Mouse (Mus musculus): ENCODE results near the gene Acsl4. TPM values are rescaled to one million over a fixed set of nuclear protein-coding genes. Genes with fewer than 3 reads are reported as not detected.

Acsl4 gene
- polyA plus RNA-seq, 1 experiment from 2014 or later, result 30.4 TPM

GRCm38 (mm10) chrX:142310431-142310830 lies 79.9 kb downstream of the Acsl4 start:
- Histone ChIP-seq H3K27ac (no peak overlapping the region), H3K36me3 (ENCODE audit: inconsistent target) (no peaks in the 10 kb centered on the region), H3K79me2 (ENCODE audit: inconsistent target) (no peaks in the 10 kb centered on the region), H3K4me3 (ENCODE audit: inconsistent target) (no peak overlapping the region)
- WGBS (ENCODE audit: missing documents), result 93% methylated on average over 5 of the region's 5 CpGs

- H3K79me2 ChIP-seq (ENCODE audit: inconsistent target), result no peaks in the 10 kb centered on the region
- H3K27ac ChIP-seq, result no peak within 1 kb of the TSS
- H3K4me3 ChIP-seq (ENCODE audit: inconsistent target), result no peak within 1 kb of the TSS
- WGBS (ENCODE audit: missing documents), result 49% methylated on average over 16 of the region's 33 CpGs
- H3K36me3 ChIP-seq (ENCODE audit: inconsistent target), result no peaks in the 10 kb centered on the region
Observed at GRCm38 (mm10) chrX:142305869-142306581, 84.3 kb downstream of the Acsl4 start, which contains the start of gene Kcne1l. Kcne1l (minus strand) TSS chrX:142306294.

GRCm38 (mm10) chrX:142305010-142305868 lies 85.1 kb downstream of the Acsl4 start:
- Histone ChIP-seq H3K36me3 (ENCODE audit: inconsistent target) (no peaks in the 10 kb centered on the region), H3K27ac (no peak overlapping the region), H3K79me2 (ENCODE audit: inconsistent target) (no peaks in the 10 kb centered on the region), H3K4me3 (ENCODE audit: inconsistent target) (no peak overlapping the region)
- whole genome bisulfite sequencing (ENCODE audit: missing documents), result 55% methylated on average over 32 of the region's 35 CpGs

GRCm38 (mm10) chrX:142304592-142304991 lies 85.7 kb downstream of the Acsl4 start:
- H3K79me2 ChIP-seq (ENCODE audit: inconsistent target), result no peaks in the 10 kb centered on the region
- no peak overlapping the region for H3K4me3 ChIP-seq (ENCODE audit: inconsistent target)
- no peak overlapping the region for H3K27ac ChIP-seq
- no peaks in the 10 kb centered on the region for H3K36me3 ChIP-seq (ENCODE audit: inconsistent target)

- H3K4me3 ChIP-seq (ENCODE audit: inconsistent target), result no peak overlapping the region
- 61% methylated on average over 2 of the region's 2 CpGs for WGBS (ENCODE audit: missing documents)
- no peaks in the 10 kb centered on the region for H3K79me2 ChIP-seq (ENCODE audit: inconsistent target)
- no peaks in the 10 kb centered on the region for H3K36me3 ChIP-seq (ENCODE audit: inconsistent target)
- no peak overlapping the region for H3K27ac ChIP-seq
Observed at GRCm38 (mm10) chrX:142303456-142303855, 86.9 kb downstream of the Acsl4 start.

GRCm38 (mm10) chrX:142285905-142286304 lies 104.4 kb downstream of the Acsl4 start:
- 59% methylated on average over 5 of the region's 5 CpGs for WGBS (ENCODE audit: missing documents)
- H3K79me2 ChIP-seq (ENCODE audit: inconsistent target), result no peaks in the 10 kb centered on the region
- H3K36me3 ChIP-seq (ENCODE audit: inconsistent target), result no peaks in the 10 kb centered on the region
- no peak overlapping the region for H3K27ac ChIP-seq
- H3K4me3 ChIP-seq (ENCODE audit: inconsistent target), result no peak overlapping the region

- no peaks in the 10 kb centered on the region for H3K36me3 ChIP-seq (ENCODE audit: inconsistent target)
- 74% methylated on average over 3 of the region's 3 CpGs for WGBS (ENCODE audit: missing documents)
Observed at GRCm38 (mm10) chrX:142276573-142276972, 113.8 kb downstream of the Acsl4 start.

GRCm38 (mm10) chrX:142276031-142276430 lies 114.3 kb downstream of the Acsl4 start:
- Histone ChIP-seq H3K27ac (no peak overlapping the region), H3K4me3 (ENCODE audit: inconsistent target) (no peak overlapping the region), H3K36me3 (ENCODE audit: inconsistent target) (no peaks in the 10 kb centered on the region), H3K79me2 (ENCODE audit: inconsistent target) (no peaks in the 10 kb centered on the region)
- WGBS (ENCODE audit: missing documents), result 87% methylated on average over 3 of the region's 3 CpGs

More at GRCm38 (mm10) chrX:142276573-142276972, 113.8 kb downstream of the Acsl4 start:
- no peak overlapping the region for H3K27ac ChIP-seq
- H3K4me3 ChIP-seq (ENCODE audit: inconsistent target), result no peak overlapping the region
- no peaks in the 10 kb centered on the region for H3K79me2 ChIP-seq (ENCODE audit: inconsistent target)

Other genes starting within 250 kb of the Acsl4 start
- not detected in 3 replicates for gene Gucy2f, start 193.6 kb downstream of the Acsl4 start, polyA plus RNA-seq (2018)
- gene Nxt2, start 163.8 kb downstream of the Acsl4 start, polyA plus RNA-seq (2018), result 8.8 to 17.6 TPM (median 11.6 TPM) in 3 replicates
- gene Kcne1l, start 84.2 kb downstream of the Acsl4 start, polyA plus RNA-seq (2018), result not detected in 3 replicates